Mouse (Mus musculus) layer of hippocampus, adult 8-10 months (tissue): ENCODE data around the gene Btla. TPM values are rescaled to one million over a fixed set of nuclear protein-coding genes. Genes with fewer than 3 reads are reported as not detected.

Experiments used
- DNase-seq, 2 experiments: peaks; one replicate each; pipeline ENCODE4 v3.0.0; 2022; ENCODE audit warnings: low spot score in 2 of 2
- total RNA-seq, 4 experiments: library from RNA; stranded (reverse); gene quantifications; 2 replicates each; pipeline ENCODE4 v1.2.4; 2022

Btla gene
- total RNA-seq, 4 experiments from 2014 or later: 0.45 to 0.76 (median 0.53) TPM

- no peak for DNase-seq
These were observed 33.5 kb downstream of the Btla start for GRCm38 (mm10) chr16:45257567-45257966.

GRCm38 (mm10) chr16:45259663-45260062, 35.5 kb downstream of the Btla start:
- DNase-seq: no peak

GRCm38 (mm10) chr16:45261321-45261720, 37.2 kb downstream of the Btla start:
- no peak for DNase-seq

GRCm38 (mm10) chr16:45262051-45262450, 37.9 kb downstream of the Btla start:
- DNase-seq: no peak

GRCm38 (mm10) chr16:45269886-45270285, 45.8 kb downstream of the Btla start:
- DNase-seq: no peak

GRCm38 (mm10) chr16:45283093-45283492, 59.0 kb downstream of the Btla start:
- no peak for DNase-seq

GRCm38 (mm10) chr16:45297806-45298205, 73.7 kb downstream of the Btla start:
- no peak for DNase-seq

Other genes starting within 250 kb of the Btla start
- gene Ccdc80, start 130.9 kb upstream of the Btla start, total RNA-seq: 1 to 10 TPM; 2.1 to 4.3 (median 3.5) TPM
- 10 to 100 TPM; 45.2 to 56.5 (median 49.3) TPM for gene Slc35a5, start 65.6 kb upstream of the Btla start, total RNA-seq
- 10 to 100 TPM; 45.7 to 49.7 (median 46.0) TPM for gene Atg3, start 65.5 kb upstream of the Btla start, total RNA-seq
- 10 to 100 TPM; 73.9 to 89.3 (median 84.1) TPM for gene Cd200, start 184.7 kb downstream of the Btla start, total RNA-seq